Mouse (Mus musculus) megakaryocyte, embryonic 14.5 days (primary cell): ENCODE data around the gene Lipn.

Source experiments
- FLI1 ChIP-seq: IDR thresholded peaks from 2 replicates; pipeline ENCODE4 v1.6.1; 2012; ENCODE audit warnings: low read length, inconsistent platforms, mixed read lengths
- GATA1 ChIP-seq: IDR thresholded peaks from 3 replicates; pipeline ENCODE4 v1.6.1; 2012; ENCODE audit warnings: mixed read lengths, low read length, inconsistent platforms, borderline replicate concordance

DNA sequence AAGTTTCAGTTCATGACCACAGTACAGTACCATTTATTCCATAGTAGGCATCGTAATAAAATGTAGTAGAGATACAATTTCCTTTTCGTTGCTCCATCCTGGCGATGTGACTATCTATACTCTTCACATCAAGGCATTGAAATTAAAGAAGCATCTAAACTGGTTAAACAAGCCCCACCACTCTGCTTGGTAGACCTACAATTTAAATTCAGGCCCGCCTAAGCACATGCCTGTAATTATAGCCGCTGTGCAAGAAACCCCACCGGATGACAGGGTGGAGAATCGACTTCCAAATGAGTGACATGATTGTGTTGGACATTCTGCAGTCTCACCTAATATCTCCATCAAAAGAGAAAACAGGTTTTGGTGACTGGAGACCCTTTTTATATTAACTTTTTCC, 34.7 kb downstream of the Lipn start:
- TF ChIP-seq GATA1, result no peak
- TF ChIP-seq FLI1, result no peak
